Mouse (Mus musculus): ENCODE measurements around the gene Cep152. TPM values are rescaled to one million over a fixed set of nuclear protein-coding genes. Genes with fewer than 3 reads are reported as not detected.

Cep152 gene
- polyA plus RNA-seq, 1 experiment from 2014 or later, result 10.1 TPM

Other genes with a start within 250 kb of the Cep152 start
- gene Gm9913, start 120.0 kb downstream of the Cep152 start, polyA plus RNA-seq (2016; fragmentation: Nextera tagmentation; extraction: Ambion mirVana), result 0.51 and 0.67 TPM in 2 replicates
- 24.8 and 27.1 TPM in 2 replicates for gene Fbn1, start 117.1 kb downstream of the Cep152 start, polyA plus RNA-seq (2016; fragmentation: Nextera tagmentation; extraction: Ambion mirVana)
- 345 and 361 TPM in 2 replicates for gene Eid1, start 48.0 kb upstream of the Cep152 start, polyA plus RNA-seq (2016; fragmentation: Nextera tagmentation; extraction: Ambion mirVana)
- 2.5 and 2.7 TPM in 2 replicates for gene Shc4, start 99.0 kb upstream of the Cep152 start, polyA plus RNA-seq (2016; fragmentation: Nextera tagmentation; extraction: Ambion mirVana)
- 21.8 and 22.8 TPM in 2 replicates for gene Secisbp2l, start 157.8 kb upstream of the Cep152 start, polyA plus RNA-seq (2016; fragmentation: Nextera tagmentation; extraction: Ambion mirVana)
- 40.3 and 41.3 TPM in 2 replicates for gene Galk2, start 234.0 kb upstream of the Cep152 start, polyA plus RNA-seq (2016; fragmentation: Nextera tagmentation; extraction: Ambion mirVana)
- 86.3 and 93.1 TPM in 2 replicates for gene Cops2, start 234.0 kb upstream of the Cep152 start, polyA plus RNA-seq (2016; fragmentation: Nextera tagmentation; extraction: Ambion mirVana)